Mouse (Mus musculus) stomach, postnatal 0 days (tissue): ENCODE data around the gene Pank1.

Experiments
- CTCF ChIP-seq: IDR thresholded peaks from 2 replicates; pipeline ENCODE4 v1.5.1; 2016; ENCODE audit warnings: antibody characterized with exemption, low read depth, mild to moderate bottlenecking, moderate library complexity
- EP300 ChIP-seq: optimal IDR thresholded peaks from 2 replicates; pipeline ENCODE3; 2016; ENCODE audit warnings: antibody characterized with exemption

- no peak for TF ChIP-seq EP300
- TF ChIP-seq CTCF = no peak
These were observed 79.5 kb downstream of the Pank1 start for GRCm38 (mm10) chr19:34799644-34800267.
